Mouse (Mus musculus): ENCODE measurements around the gene Epb41. TPM values are rescaled to one million over a fixed set of nuclear protein-coding genes. Genes with fewer than 3 reads are reported as not detected.

Gene Epb41
- polyA plus RNA-seq, 1 experiment from 2014 or later, result 68.1 TPM

GRCm38 (mm10) chr4:132099548-132099947 lies 24.4 kb upstream of the Epb41 start:
- Histone ChIP-seq H3K4me1 (ENCODE audit: control insufficient read depth, insufficient read depth, low read length) (no peaks in the 10 kb centered on the region), H3K4me2 (ENCODE audit: low read depth, low read length) (no peak overlapping the region), H3K4me3 (ENCODE audit: low read depth, low read length) (no peak overlapping the region), H3K27ac (ENCODE audit: low read depth, low read length) (no peak overlapping the region), H3K36me3 (ENCODE audit: control insufficient read depth, insufficient read depth, low read length) (no peaks in the 10 kb centered on the region), H3K27me3 (ENCODE audit: control insufficient read depth, insufficient read depth, low read length) (no peaks in the 10 kb centered on the region), H3K9ac (replicated peaks; ENCODE audit: low read depth, low read length) (no peak overlapping the region), H3K9me3 (ENCODE audit: control insufficient read depth, low read length) (no peaks in the 10 kb centered on the region)
- 85% methylated on average over 5 of the region's 5 CpGs for WGBS
- ATAC-seq (ENCODE audit: low read depth), result no peak

- Histone ChIP-seq H3K36me3 (ENCODE audit: control insufficient read depth, insufficient read depth, low read length) (no peaks in the 10 kb centered on the region), H3K9ac (replicated peaks; ENCODE audit: low read depth, low read length) (no peak overlapping the region), H3K4me1 (ENCODE audit: control insufficient read depth, insufficient read depth, low read length) (no peaks in the 10 kb centered on the region), H3K4me2 (ENCODE audit: low read depth, low read length) (no peak overlapping the region), H3K27me3 (ENCODE audit: control insufficient read depth, insufficient read depth, low read length) (no peaks in the 10 kb centered on the region), H3K4me3 (ENCODE audit: low read depth, low read length) (no peak overlapping the region), H3K9me3 (ENCODE audit: control insufficient read depth, low read length) (no peaks in the 10 kb centered on the region), H3K27ac (ENCODE audit: low read depth, low read length) (no peak overlapping the region)
- 85% methylated on average over 7 of the region's 7 CpGs for WGBS
- ATAC-seq (ENCODE audit: low read depth), result no peak
Observed at GRCm38 (mm10) chr4:132095043-132095442, 19.9 kb upstream of the Epb41 start.

DNA sequence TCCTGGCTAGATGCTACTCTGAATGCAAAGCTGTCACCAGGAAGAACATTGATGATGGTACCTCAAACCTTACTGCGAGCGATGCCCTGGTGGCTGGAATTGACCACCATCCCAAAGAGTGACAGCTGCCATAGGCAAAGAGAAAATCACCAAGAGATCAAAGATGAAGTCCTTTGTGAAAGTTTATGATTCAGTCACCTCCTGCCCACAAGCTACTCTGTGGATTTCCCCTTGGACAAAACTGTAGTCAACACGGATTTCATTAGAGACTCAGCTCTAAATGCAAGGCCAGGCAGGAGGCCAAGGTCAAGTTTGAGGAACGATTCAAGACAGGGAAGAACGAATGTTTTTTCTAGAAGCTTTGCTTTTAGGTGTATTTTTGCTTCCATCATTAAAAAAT lies 18.8 kb upstream of the Epb41 start:
- H3K4me1 ChIP-seq (ENCODE audit: control insufficient read depth, insufficient read depth, low read length), result no peaks in the 10 kb centered on the region
- H3K9ac ChIP-seq (replicated peaks; ENCODE audit: low read depth, low read length), result no peak overlapping the region
- no peaks in the 10 kb centered on the region for H3K27me3 ChIP-seq (ENCODE audit: control insufficient read depth, insufficient read depth, low read length)
- no peaks in the 10 kb centered on the region for H3K36me3 ChIP-seq (ENCODE audit: control insufficient read depth, insufficient read depth, low read length)
- no peak overlapping the region for H3K4me2 ChIP-seq (ENCODE audit: low read depth, low read length)
- no peak overlapping the region for H3K4me3 ChIP-seq (ENCODE audit: low read depth, low read length)
- no peak overlapping the region for H3K27ac ChIP-seq (ENCODE audit: low read depth, low read length)
- no peak for ATAC-seq (ENCODE audit: low read depth)
- WGBS, result 92% methylated on average over 5 of the region's 5 CpGs
- no peaks in the 10 kb centered on the region for H3K9me3 ChIP-seq (ENCODE audit: control insufficient read depth, low read length)

DNA sequence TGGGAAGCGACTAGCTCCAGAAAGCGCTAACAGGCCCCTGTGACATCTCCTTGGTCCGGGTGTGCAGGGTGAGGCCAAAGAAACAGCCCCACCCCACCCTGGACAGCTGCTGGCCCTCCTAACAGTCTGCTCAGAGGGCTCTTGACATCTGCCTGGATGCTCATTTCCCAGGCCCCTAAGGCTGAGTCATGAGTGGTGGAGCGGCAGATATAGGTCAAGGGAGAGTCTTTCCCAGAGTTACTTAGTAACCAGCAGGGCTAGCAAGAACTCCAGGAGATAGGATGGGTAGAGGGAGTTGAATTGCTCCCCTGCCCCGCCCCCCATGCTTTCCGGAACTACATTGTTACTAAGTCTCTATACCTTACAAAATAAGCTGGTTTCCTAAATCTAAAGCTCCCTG lies 18.0 kb upstream of the Epb41 start:
- WGBS, result 69% methylated on average over 6 of the region's 6 CpGs
- H3K4me3 ChIP-seq (ENCODE audit: low read depth, low read length), result no peak overlapping the region

GRCm38 (mm10) chr4:132088921-132089320 lies 13.8 kb upstream of the Epb41 start:
- Histone ChIP-seq H3K4me1 (ENCODE audit: control insufficient read depth, insufficient read depth, low read length) (no peaks in the 10 kb centered on the region), H3K4me2 (ENCODE audit: low read depth, low read length) (no peak overlapping the region), H3K9ac (replicated peaks; ENCODE audit: low read depth, low read length) (no peak overlapping the region), H3K36me3 (ENCODE audit: control insufficient read depth, insufficient read depth, low read length) (no peaks in the 10 kb centered on the region), H3K9me3 (ENCODE audit: control insufficient read depth, low read length) (no peaks in the 10 kb centered on the region), H3K27me3 (ENCODE audit: control insufficient read depth, insufficient read depth, low read length) (no peaks in the 10 kb centered on the region), H3K4me3 (ENCODE audit: low read depth, low read length) (no peak overlapping the region), H3K27ac (ENCODE audit: low read depth, low read length) (no peak overlapping the region)
- 19% methylated on average over 7 of the region's 7 CpGs for WGBS
- no peak for ATAC-seq (ENCODE audit: low read depth)

More for the DNA sequence above, 18.0 kb upstream of the Epb41 start:
- H3K4me2 ChIP-seq (ENCODE audit: low read depth, low read length), result no peak overlapping the region
- no peak for ATAC-seq (ENCODE audit: low read depth)
- no peaks in the 10 kb centered on the region for H3K27me3 ChIP-seq (ENCODE audit: control insufficient read depth, insufficient read depth, low read length)
- H3K27ac ChIP-seq (ENCODE audit: low read depth, low read length), result no peak overlapping the region
- H3K9ac ChIP-seq (replicated peaks; ENCODE audit: low read depth, low read length), result no peak overlapping the region
- H3K36me3 ChIP-seq (ENCODE audit: control insufficient read depth, insufficient read depth, low read length), result no peaks in the 10 kb centered on the region
- H3K9me3 ChIP-seq (ENCODE audit: control insufficient read depth, low read length), result no peaks in the 10 kb centered on the region
- H3K4me1 ChIP-seq (ENCODE audit: control insufficient read depth, insufficient read depth, low read length), result no peaks in the 10 kb centered on the region

DNA sequence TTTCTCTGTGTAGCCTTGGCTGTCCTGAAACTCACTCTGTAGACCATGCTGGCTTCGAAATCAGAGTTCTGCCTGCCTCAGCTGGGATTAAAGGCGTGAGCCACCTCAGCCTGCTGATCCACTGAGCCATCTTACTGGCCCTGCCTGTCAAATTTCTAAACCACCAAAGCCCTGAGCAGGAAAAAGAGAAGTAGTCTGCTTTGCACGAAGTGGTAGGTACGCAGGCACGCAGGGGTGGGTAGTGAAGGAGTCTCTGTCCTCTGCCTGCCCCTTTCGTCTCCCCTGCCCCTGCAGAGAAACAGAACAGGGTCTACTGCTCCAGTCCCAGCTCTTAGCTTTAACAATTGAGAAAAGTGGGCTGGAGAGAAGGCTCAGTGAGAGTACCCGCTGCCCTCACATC lies 10.0 kb upstream of the Epb41 start:
- ATAC-seq (ENCODE audit: low read depth), result no peak
- H3K9ac ChIP-seq (replicated peaks; ENCODE audit: low read depth, low read length), result no peak overlapping the region
- H3K4me2 ChIP-seq (ENCODE audit: low read depth, low read length), result no peak overlapping the region
- no peaks in the 10 kb centered on the region for H3K9me3 ChIP-seq (ENCODE audit: control insufficient read depth, low read length)
- no peaks in the 10 kb centered on the region for H3K4me1 ChIP-seq (ENCODE audit: control insufficient read depth, insufficient read depth, low read length)
- 94% methylated on average over 7 of the region's 7 CpGs for WGBS
- H3K4me3 ChIP-seq (ENCODE audit: low read depth, low read length), result no peak overlapping the region
- H3K27ac ChIP-seq (ENCODE audit: low read depth, low read length), result no peak overlapping the region
- H3K27me3 ChIP-seq (ENCODE audit: control insufficient read depth, insufficient read depth, low read length), result no peaks in the 10 kb centered on the region
- H3K36me3 ChIP-seq (ENCODE audit: control insufficient read depth, insufficient read depth, low read length), result no peaks in the 10 kb centered on the region

DNA sequence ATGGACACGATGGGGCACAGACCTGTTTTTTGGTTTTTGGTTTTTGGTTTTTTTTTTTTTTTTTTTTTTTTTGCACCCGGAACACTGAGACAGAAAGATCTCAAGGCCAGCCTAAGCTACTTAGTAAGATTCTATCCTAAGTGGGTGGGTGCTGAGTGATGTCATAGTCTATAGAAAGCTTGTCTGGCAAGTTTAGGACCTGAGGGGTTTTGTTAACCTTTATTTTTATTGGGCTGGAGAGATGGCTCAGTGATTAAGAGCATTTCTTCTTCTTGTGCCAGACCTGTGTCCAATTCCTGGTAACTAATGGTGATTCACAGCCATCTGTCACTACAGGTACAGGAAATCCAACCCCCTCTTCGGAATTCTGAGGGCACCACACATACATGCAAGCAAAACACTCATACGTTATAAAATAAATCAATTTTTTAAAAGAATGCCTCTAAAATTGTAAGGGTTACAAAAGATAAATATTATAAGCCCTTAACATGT lies 5.4 kb upstream of the Epb41 start:
- Histone ChIP-seq H3K4me2 (ENCODE audit: low read depth, low read length) (no peak overlapping the region), H3K9me3 (ENCODE audit: control insufficient read depth, low read length) (no peaks in the 10 kb centered on the region), H3K36me3 (ENCODE audit: control insufficient read depth, insufficient read depth, low read length) (no peaks in the 10 kb centered on the region), H3K9ac (replicated peaks; ENCODE audit: low read depth, low read length) (no peak overlapping the region), H3K4me1 (ENCODE audit: control insufficient read depth, insufficient read depth, low read length) (no peaks in the 10 kb centered on the region), H3K4me3 (ENCODE audit: low read depth, low read length) (no peak overlapping the region), H3K27ac (ENCODE audit: low read depth, low read length) (no peak overlapping the region), H3K27me3 (ENCODE audit: control insufficient read depth, insufficient read depth, low read length) (no peaks in the 10 kb centered on the region)
- 75% methylated on average over 4 of the region's 4 CpGs for WGBS
- no peak for ATAC-seq (ENCODE audit: low read depth)

- H3K4me2 ChIP-seq (ENCODE audit: low read depth, low read length), result no peak overlapping the region
- 13% methylated on average over 19 of the region's 19 CpGs for WGBS
- ATAC-seq (ENCODE audit: low read depth), result no peak
Observed at GRCm38 (mm10) chr4:132079555-132080275, 4.6 kb upstream of the Epb41 start.

GRCm38 (mm10) chr4:132078296-132078714 lies 3.2 kb upstream of the Epb41 start:
- H3K4me2 ChIP-seq (ENCODE audit: low read depth, low read length), result no peak overlapping the region
- H3K9me3 ChIP-seq (ENCODE audit: control insufficient read depth, low read length), result no peaks in the 10 kb centered on the region
- no peak overlapping the region for H3K4me3 ChIP-seq (ENCODE audit: low read depth, low read length)
- no peaks in the 10 kb centered on the region for H3K36me3 ChIP-seq (ENCODE audit: control insufficient read depth, insufficient read depth, low read length)
- 62% methylated on average over 7 of the region's 7 CpGs for WGBS
- no peak for ATAC-seq (ENCODE audit: low read depth)
- H3K9ac ChIP-seq (replicated peaks; ENCODE audit: low read depth, low read length), result no peak overlapping the region
- H3K4me1 ChIP-seq (ENCODE audit: control insufficient read depth, insufficient read depth, low read length), result peaks cover 7% of the 10 kb centered on the region; the same call in 1 of the 2 replicates
- no peaks in the 10 kb centered on the region; the same call in 1 of the 2 replicates for H3K27me3 ChIP-seq (ENCODE audit: control insufficient read depth, insufficient read depth, low read length)
- H3K27ac ChIP-seq (ENCODE audit: low read depth, low read length), result no peak overlapping the region

More at GRCm38 (mm10) chr4:132079555-132080275, 4.6 kb upstream of the Epb41 start:
- Histone ChIP-seq H3K4me3 (ENCODE audit: low read depth, low read length) (no peak overlapping the region), H3K27me3 (ENCODE audit: control insufficient read depth, insufficient read depth, low read length) (no peaks in the 10 kb centered on the region; the same call in 1 of the 2 replicates), H3K9me3 (ENCODE audit: control insufficient read depth, low read length) (no peaks in the 10 kb centered on the region), H3K4me1 (ENCODE audit: control insufficient read depth, insufficient read depth, low read length) (no peaks in the 10 kb centered on the region), H3K36me3 (ENCODE audit: control insufficient read depth, insufficient read depth, low read length) (no peaks in the 10 kb centered on the region), H3K27ac (ENCODE audit: low read depth, low read length) (no peak overlapping the region), H3K9ac (replicated peaks; ENCODE audit: low read depth, low read length) (no peak overlapping the region)

All from neural tube, embryonic 14.5 days (tissue).